Mouse (Mus musculus): ENCODE data around the gene Crhr1.

GRCm38 (mm10) chr11:104118356-104118755 is 14.3 kb upstream of the Crhr1 start:
- TF ChIP-seq CTCF (IDR thresholded peaks at IDR 0.05; ENCODE audit: borderline replicate concordance, control insufficient read depth, extremely low read depth, insufficient read depth, low read length, poor library complexity) (no peak), POLR2A (IDR thresholded peaks at IDR 0.05; ENCODE audit: control insufficient read depth, extremely low read depth, insufficient read depth, low read length, poor library complexity) (no peak)
